Mouse (Mus musculus) right cerebral cortex, postnatal 25 days (tissue): ENCODE data around the gene Tha1.
A peak's percentile ranks its signal among the peaks of the same experiment; 100 is the strongest.

Experiments used
- DNase-seq: peaks from one replicate; pipeline ENCODE4 v3.0.0; 2022

Tha1 gene

GRCm38 (mm10) chr11:117872861-117873608 is at the start of gene Tha1:
TSS of gene Tha1 (minus strand) at chr11:117873481.
- peak; percentile 75 for DNase-seq

DNA sequence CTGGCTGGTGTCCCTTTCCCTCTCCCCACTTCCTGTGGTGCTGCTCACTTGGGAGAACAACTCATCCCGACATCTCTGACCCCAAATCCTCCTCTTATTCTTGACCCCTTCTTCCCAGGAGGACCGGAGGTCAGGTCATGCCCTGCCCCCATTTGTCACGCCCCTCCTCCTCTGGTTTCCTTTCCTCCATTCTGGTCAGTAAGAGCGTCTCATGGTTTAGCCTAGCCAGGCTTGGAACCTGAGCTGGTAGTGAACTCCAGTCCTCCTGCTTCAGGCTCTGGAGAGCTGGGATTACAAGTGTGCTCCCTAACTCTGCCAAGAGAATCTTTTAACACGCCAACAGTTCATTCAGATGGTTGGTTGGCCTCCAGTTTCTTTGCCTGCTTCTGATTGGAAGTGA is 45.9 kb upstream of the Tha1 start:
- DNase-seq: no peak

GRCm38 (mm10) chr11:117918541-117918940 is 45.3 kb upstream of the Tha1 start:
- no peak for DNase-seq

DNA sequence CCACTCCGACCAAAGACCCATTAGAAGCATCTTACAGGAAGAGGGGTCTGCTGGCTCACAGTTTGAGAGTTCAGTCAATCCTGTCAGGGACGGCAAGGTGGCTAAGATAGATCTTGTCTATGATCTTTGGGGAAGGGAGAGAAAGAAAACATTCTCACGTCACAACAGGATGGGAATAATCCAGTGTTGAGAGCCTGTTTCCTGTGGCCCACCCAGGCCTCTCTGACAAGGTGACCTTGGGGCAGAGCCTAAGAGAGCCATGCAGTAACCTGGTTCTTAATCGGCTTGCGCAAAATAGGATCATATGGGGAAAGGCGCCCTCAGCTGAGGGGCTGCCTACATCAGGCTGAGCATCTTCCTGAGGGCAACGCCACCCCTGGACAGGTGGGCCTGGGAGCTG is 42.6 kb upstream of the Tha1 start:
- DNase-seq: no peak

GRCm38 (mm10) chr11:117915341-117915740 is 42.1 kb upstream of the Tha1 start:
- DNase-seq: no peak

GRCm38 (mm10) chr11:117914531-117914930 is 41.2 kb upstream of the Tha1 start:
- no peak for DNase-seq

GRCm38 (mm10) chr11:117912684-117913352 is 39.5 kb upstream of the Tha1 start:
- peak; percentile 71 for DNase-seq

- DNase-seq: no peak
Observed at GRCm38 (mm10) chr11:117909337-117909736, 36.1 kb upstream of the Tha1 start.

GRCm38 (mm10) chr11:117904442-117904841 is 31.2 kb upstream of the Tha1 start:
- no peak for DNase-seq

GRCm38 (mm10) chr11:117902282-117902681 is 29.0 kb upstream of the Tha1 start:
- DNase-seq: no peak

GRCm38 (mm10) chr11:117896533-117896932 is 23.3 kb upstream of the Tha1 start:
- no peak for DNase-seq

- DNase-seq: no peak
Observed at GRCm38 (mm10) chr11:117894676-117895075, 21.4 kb upstream of the Tha1 start.

- no peak for DNase-seq
Observed at GRCm38 (mm10) chr11:117892199-117892598, 18.9 kb upstream of the Tha1 start.

- no peak for DNase-seq
Observed at GRCm38 (mm10) chr11:117891581-117892175, 18.4 kb upstream of the Tha1 start.

GRCm38 (mm10) chr11:117890519-117891282 is 17.4 kb upstream of the Tha1 start:
- no peak for DNase-seq

DNA sequence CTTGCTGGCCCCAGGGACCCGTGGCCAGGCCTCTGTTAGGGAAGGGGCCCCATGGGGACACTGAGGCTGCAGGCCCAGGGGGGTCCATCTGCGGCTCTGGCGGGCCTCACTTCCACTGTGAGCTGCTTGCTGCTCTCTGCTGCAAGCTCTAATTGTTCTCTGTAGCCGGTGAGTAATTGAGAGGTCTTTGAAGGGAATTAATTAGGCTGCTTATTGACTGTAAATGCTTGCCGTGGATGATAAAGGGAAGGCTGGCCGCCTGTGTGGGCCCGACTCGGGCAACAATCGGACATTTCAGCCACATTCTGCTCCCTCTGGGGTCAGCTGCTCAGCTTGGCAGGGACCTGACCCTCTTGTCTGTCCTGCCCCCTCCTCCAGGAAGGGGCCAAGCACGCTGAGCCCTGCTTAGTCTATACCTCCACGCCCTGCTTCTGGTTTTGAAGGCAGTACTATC is 16.6 kb upstream of the Tha1 start:
- no peak for DNase-seq

GRCm38 (mm10) chr11:117888853-117889822 is 15.9 kb upstream of the Tha1 start:
- DNase-seq: peak; percentile 30

GRCm38 (mm10) chr11:117888168-117888852 is 15.0 kb upstream of the Tha1 start:
- DNase-seq: no peak

DNA sequence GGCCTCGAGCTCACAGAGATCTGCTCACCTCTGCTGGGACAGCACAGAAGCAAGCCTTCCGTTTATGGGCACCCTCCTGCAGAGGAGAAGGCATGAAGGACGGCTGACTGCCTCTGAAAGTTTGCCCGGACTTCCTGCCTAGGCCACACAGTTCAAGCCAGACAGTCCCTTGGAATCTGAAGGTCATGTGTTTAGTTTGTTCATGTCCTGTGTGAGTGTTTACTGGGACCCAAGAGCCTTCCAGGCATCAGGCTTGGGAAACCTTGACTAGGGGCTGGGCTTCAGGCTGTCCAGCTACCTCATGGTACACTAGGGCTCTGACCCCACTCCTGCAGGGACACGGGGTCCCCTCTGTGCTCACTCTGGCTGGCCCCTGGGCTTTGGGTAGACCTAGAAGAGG is 12.7 kb upstream of the Tha1 start:
- DNase-seq: no peak

DNA sequence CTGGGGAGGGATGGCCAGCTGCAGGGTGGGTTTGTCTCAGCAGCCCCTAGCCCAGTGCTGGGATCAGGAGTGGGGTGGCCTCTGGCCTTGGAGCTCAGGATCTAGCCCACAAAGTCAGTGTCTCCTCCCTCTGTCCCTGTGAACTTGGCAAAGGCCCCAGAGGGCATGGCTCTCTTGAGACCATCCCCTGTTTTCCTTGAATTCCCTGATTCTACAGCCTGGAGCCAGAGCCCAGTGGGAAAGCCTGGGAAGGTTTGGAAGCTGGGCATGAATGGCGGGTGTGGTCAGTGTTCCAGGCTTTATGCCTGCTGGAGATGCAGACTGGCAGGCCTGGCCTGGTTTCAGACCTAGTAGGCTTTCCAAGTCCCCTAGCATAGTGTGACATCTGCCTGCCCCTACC is 8.9 kb upstream of the Tha1 start:
- no peak for DNase-seq

GRCm38 (mm10) chr11:117881787-117882186 is 8.5 kb upstream of the Tha1 start:
- DNase-seq: no peak
